Mouse (Mus musculus): ENCODE results near the gene Ttc4.

DNA sequence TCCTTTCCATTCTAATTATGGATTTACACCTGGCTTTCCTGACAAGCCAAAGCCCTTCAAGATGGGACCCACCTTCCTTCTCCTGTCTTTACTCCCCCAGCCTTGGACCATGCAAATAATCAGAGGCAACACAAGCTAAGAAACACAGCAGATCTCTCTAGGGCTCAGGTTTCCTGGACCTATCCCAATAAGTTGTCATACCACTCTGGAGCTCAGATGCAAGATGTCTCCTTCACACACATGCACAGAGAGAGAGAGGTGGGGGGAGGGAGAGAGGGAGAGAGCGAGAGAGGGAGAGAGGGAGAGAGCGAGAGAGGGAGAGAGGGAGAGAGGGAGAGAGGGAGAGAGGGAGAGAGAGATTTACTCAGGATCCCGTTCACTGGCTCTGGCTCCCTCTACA is 46.4 kb downstream of the Ttc4 start:
- TF ChIP-seq POLR2A (IDR thresholded peaks at IDR 0.05; ENCODE audit: borderline replicate concordance, low read depth, low read length) (no peak), CTCF (IDR thresholded peaks at IDR 0.05; ENCODE audit: low read depth, low read length) (no peak)

Data from bone marrow macrophage, adult 2 months (primary cell).